Mouse (Mus musculus): ENCODE results near the gene Cdc16.

The Cdc16 gene

DNA sequence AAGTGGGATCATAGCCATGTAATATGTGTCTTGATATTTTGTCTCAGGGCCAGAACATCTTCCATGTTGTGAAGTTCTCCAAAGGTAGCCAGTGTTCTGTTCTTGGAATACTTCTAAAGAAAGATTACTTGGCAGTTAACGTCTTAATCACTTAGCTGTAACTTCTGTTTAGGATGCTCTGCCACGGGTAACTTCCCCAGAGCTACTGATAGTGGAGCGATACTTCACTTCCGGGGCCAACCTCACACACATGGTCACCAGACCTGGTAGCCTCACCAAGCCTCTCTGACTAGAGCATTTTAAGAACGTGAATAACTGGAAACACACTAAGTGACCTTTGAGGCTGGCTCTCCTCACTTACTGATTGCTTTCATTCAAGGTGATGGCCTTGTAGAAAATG lies 42.1 kb downstream of the Cdc16 start:
- DNase-seq (ENCODE audit: low spot score in 2 of 2) = no peak

DNA sequence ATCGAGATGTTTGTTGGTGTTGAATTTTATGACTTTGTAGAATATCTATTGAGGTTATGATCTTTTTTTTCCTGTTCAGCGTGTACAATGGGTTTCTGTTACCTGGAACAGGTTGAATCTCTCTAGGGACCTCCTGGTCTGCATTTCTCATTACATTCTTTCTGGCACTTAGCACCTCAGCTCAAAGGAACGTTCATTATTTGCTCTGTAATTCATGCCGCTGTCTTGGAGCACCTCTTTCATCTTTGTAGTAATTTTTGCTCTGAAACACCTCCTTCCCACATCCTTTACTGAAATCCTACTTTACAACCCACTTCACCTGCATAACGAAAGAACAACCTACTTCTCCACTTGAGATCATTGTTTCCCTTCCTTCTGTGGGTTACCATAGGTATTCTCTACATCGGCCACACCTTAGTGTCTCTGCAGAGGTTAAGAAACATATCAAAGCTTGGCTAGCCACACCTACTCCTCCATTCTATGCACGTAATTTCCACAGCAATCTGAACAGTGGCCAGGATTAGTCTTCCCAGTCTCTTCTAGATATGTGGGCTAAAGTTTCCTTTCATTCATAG lies 71.2 kb downstream of the Cdc16 start:
- DNase-seq (ENCODE audit: low spot score in 2 of 2) = no peak

Measured in urinary bladder, postnatal 36 days (tissue).